Mouse (Mus musculus) spleen, adult 2 months (tissue): ENCODE measurements around the gene Spaca3.

ENCODE experiments used
- CTCF ChIP-seq: fragments of 200-500 bp; IDR thresholded peaks from 2 replicates; pipeline ENCODE4 v1.5.1; 2011; ENCODE audit warnings: mild to moderate bottlenecking, inconsistent platforms; ENCODE audit not compliant: insufficient read depth, insufficient read length, insufficient replicate concordance; ENCODE audit errors: extremely low read depth
- POLR2A ChIP-seq: fragments of 200-500 bp; IDR thresholded peaks from 2 replicates; pipeline ENCODE4 v1.6.1; 2011; ENCODE audit warnings: low read depth, low read length, inconsistent platforms

DNA sequence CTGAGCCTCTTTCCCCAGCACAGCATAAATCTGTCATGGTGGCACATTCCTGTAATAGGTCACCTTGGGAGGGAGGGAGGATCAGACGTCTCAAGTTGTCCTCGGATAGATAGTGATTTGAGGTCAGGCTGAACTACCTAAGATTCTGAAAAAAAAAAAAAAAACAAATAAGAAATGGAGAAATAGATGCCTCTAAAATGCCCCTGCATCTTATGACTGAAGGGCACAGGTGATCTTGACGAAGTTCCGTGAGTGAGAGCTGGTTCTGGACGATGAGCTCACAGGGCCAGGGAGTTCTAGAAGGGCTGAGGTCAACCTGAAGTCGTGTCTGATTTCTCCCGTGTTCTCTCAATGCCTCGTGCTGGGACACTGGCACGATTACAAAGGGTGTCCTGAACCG lies at the start of gene Spaca3:
- TF ChIP-seq CTCF (no peak), POLR2A (no peak)
